Comparison of ENCODE assay signal across 10 mouse cellular contexts in the genomic region with DNA sequence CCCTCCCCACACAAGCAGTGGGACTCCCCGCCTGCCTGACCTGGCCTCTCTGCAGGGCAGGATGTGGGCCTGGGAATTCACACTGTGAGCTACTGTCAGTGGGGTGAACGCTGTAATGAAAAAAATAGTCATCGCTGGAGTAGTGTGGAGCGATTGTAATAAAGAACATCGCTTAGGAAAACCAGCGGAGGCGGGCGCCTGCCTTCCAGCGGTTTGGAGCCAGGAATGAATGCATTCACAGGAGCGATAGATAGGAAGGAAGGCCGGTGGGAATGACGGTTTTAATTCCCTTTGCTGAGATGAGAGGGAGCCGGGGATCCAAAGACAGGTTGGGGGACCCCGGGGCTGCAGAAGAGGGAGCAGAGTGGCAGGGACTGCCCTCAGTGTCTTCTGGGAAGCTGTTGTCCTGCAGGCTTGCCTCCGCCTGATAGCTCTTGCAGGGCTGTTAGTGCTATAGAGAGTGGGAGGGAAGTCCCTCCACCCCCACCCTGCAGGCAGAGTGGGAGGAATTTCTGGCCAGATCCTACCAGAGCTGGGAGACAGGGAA. TPM values are rescaled to one million over a fixed set of nuclear protein-coding genes. Genes with fewer than 3 reads are reported as not detected.
A peak's percentile ranks its signal among the peaks of the same experiment; 100 is the strongest.
DNase-seq lines count a peak whose midpoint lies in the region; ATAC-seq and TF ChIP-seq lines count a peak whose summit lies in the region.
"Had no signal": no experiment of that assay in that cellular context is flagged by ENCODE, and none has a peak within 500 bp of the region (broad histone marks: within the 10 kb centered on the region; RNA-seq: fewer than 3 reads in every experiment).

No protein-coding gene starts in this region.

- H3K4me2 ChIP-seq in hindbrain, embryonic 11.5 days (replicated peaks; ENCODE audit: low read depth, low read length), result no peak overlapping the region
- peak overlapping the region; percentile 25; the same call in 1 of the 2 replicates for H3K4me2 ChIP-seq in embryonic facial prominence, embryonic 12.5 days (replicated peaks)
- peak overlapping the region; percentile 23 for H3K4me2 ChIP-seq in heart, postnatal 0 days (ENCODE audit: low read depth, low read length)
- peak overlapping the region; percentile 10; the same call in 1 of the 2 replicates for H3K4me2 ChIP-seq in limb, embryonic 15.5 days

- H3K9me3 ChIP-seq in hindbrain, embryonic 10.5 days, result no peaks in the 10 kb centered on the region
- no peaks in the 10 kb centered on the region for H3K9me3 ChIP-seq in hindbrain, embryonic 11.5 days (ENCODE audit: control insufficient read depth, low read length)
- H3K9me3 ChIP-seq in embryonic facial prominence, embryonic 12.5 days, result no peaks in the 10 kb centered on the region
- no peaks in the 10 kb centered on the region for H3K9me3 ChIP-seq in heart, postnatal 0 days (replicated peaks; ENCODE audit: control insufficient read depth, low read length)
- no peaks in the 10 kb centered on the region for H3K9me3 ChIP-seq in limb, embryonic 15.5 days

- no peaks in the 10 kb centered on the region; the same call in 1 of the 2 replicates for H3K27me3 ChIP-seq in hindbrain, embryonic 10.5 days (ENCODE audit: insufficient read depth, poor library complexity, severe bottlenecking)
- H3K27me3 ChIP-seq in hindbrain, embryonic 11.5 days (ENCODE audit: control insufficient read depth, insufficient read depth, low read length), result no peaks in the 10 kb centered on the region
- no peaks in the 10 kb centered on the region for H3K27me3 ChIP-seq in embryonic facial prominence, embryonic 12.5 days
- no peaks in the 10 kb centered on the region for H3K27me3 ChIP-seq in heart, postnatal 0 days (ENCODE audit: control insufficient read depth, insufficient read depth, low read length)
- no peaks in the 10 kb centered on the region for H3K27me3 ChIP-seq in limb, embryonic 15.5 days
- H3K27me3 ChIP-seq in thymus, adult 2 months (ENCODE audit: control insufficient read depth, insufficient read depth, low read length), result no peaks in the 10 kb centered on the region

- TF ChIP-seq EP300 in heart, postnatal 0 days (IDR thresholded peaks at IDR 0.05; ENCODE audit: low read depth), result no peak

- no peak for ATAC-seq in hindbrain, embryonic 11.5 days (ENCODE audit: low FRiP score)
- no peak for ATAC-seq in embryonic facial prominence, embryonic 12.5 days (ENCODE audit: insufficient number of reproducible peaks, insufficient read depth, low FRiP score, low TSS enrichment)
- peak; percentile 30; the same call in 1 of the 2 replicates for ATAC-seq in heart, postnatal 0 days (ENCODE audit: insufficient read depth, low read depth)
- ATAC-seq in limb, embryonic 15.5 days (ENCODE audit: insufficient number of reproducible peaks, low FRiP score, low TSS enrichment, low read depth), result no peak

- TF ChIP-seq POLR2A in thymus, adult 2 months (IDR thresholded peaks at IDR 0.05; ENCODE audit: control insufficient read depth, extremely low read depth, insufficient read depth, low read length, poor library complexity), result no peak

- no peak overlapping the region for H3K9ac ChIP-seq in hindbrain, embryonic 11.5 days (ENCODE audit: low read depth, low read length)
- no peak overlapping the region for H3K9ac ChIP-seq in embryonic facial prominence, embryonic 12.5 days
- H3K9ac ChIP-seq in heart, postnatal 0 days (replicated peaks; ENCODE audit: low read depth, low read length), result no peak overlapping the region
- H3K9ac ChIP-seq in limb, embryonic 15.5 days, result no peak overlapping the region
- H3K9ac ChIP-seq: liver, embryonic 14.5 days had no signal

- H3K4me3 ChIP-seq in hindbrain, embryonic 10.5 days, result peak overlapping the region; percentile 16; the same call in 1 of the 2 replicates
- no peak overlapping the region for H3K4me3 ChIP-seq in hindbrain, embryonic 11.5 days (ENCODE audit: low read depth, low read length)
- H3K4me3 ChIP-seq in embryonic facial prominence, embryonic 12.5 days, result no peak overlapping the region
- H3K4me3 ChIP-seq in heart, postnatal 0 days (ENCODE audit: low read depth, low read length), result no peak overlapping the region
- no peak overlapping the region for H3K4me3 ChIP-seq in limb, embryonic 15.5 days
- H3K4me3 ChIP-seq in thymus, adult 2 months (ENCODE audit: control insufficient read depth, insufficient read depth, low read length), result no peak overlapping the region

- no peak for DNase-seq in hindbrain, embryonic 10.5 days (ENCODE audit: low spot score)
- no peak for DNase-seq in hindbrain, embryonic 11.5 days (ENCODE audit: low spot score)
- DNase-seq in heart, postnatal 0 days (ENCODE audit: low spot score), result peak; percentile 35
- no peak for DNase-seq in thymus, adult 2 months
- DNase-seq in cerebellum, adult 18-20 months, result no peak
- no peak for DNase-seq in embryo, embryonic 10 days (ENCODE audit: low spot score)

- peaks cover 18% of the 10 kb centered on the region for H3K4me1 ChIP-seq in hindbrain, embryonic 10.5 days (replicated peaks)
- H3K4me1 ChIP-seq in hindbrain, embryonic 11.5 days (replicated peaks; ENCODE audit: control insufficient read depth, insufficient read depth, low read length), result no peaks in the 10 kb centered on the region
- H3K4me1 ChIP-seq in embryonic facial prominence, embryonic 12.5 days, result no peaks in the 10 kb centered on the region; the same call in 1 of the 2 replicates
- H3K4me1 ChIP-seq in heart, postnatal 0 days (ENCODE audit: control insufficient read depth, insufficient read depth), result peaks cover 11% of the 10 kb centered on the region; the same call in 1 of the 2 replicates
- H3K4me1 ChIP-seq in limb, embryonic 15.5 days, result peaks cover 10% of the 10 kb centered on the region; the same call in 1 of the 2 replicates
- H3K4me1 ChIP-seq in thymus, adult 2 months (replicated peaks; ENCODE audit: control insufficient read depth, insufficient read depth, low read length), result no peaks in the 10 kb centered on the region

- H3K27ac ChIP-seq in hindbrain, embryonic 10.5 days, result peak overlapping the region; percentile 66
- no peak overlapping the region for H3K27ac ChIP-seq in hindbrain, embryonic 11.5 days (ENCODE audit: low read depth, low read length)
- no peak overlapping the region for H3K27ac ChIP-seq in embryonic facial prominence, embryonic 12.5 days
- peak overlapping the region; percentile 59 for H3K27ac ChIP-seq in heart, postnatal 0 days (ENCODE audit: low read depth)
- H3K27ac ChIP-seq in limb, embryonic 15.5 days, result peak overlapping the region; percentile 55
- no peak overlapping the region for H3K27ac ChIP-seq in thymus, adult 2 months (ENCODE audit: control insufficient read depth, insufficient read depth, low read length)
- H3K27ac ChIP-seq: liver, embryonic 14.5 days had no signal

- TF ChIP-seq CTCF in heart, postnatal 0 days (IDR thresholded peaks at IDR 0.05; ENCODE audit: low read depth), result no peak
- TF ChIP-seq CTCF in thymus, adult 2 months (IDR thresholded peaks at IDR 0.05; ENCODE audit: borderline replicate concordance, control insufficient read depth, extremely low read depth, insufficient read depth, low read length, poor library complexity), result no peak

- peaks cover 13% of the 10 kb centered on the region; the same call in 1 of the 2 replicates for H3K36me3 ChIP-seq in hindbrain, embryonic 10.5 days
- H3K36me3 ChIP-seq in hindbrain, embryonic 11.5 days (ENCODE audit: control insufficient read depth, insufficient read depth, low read length), result no peaks in the 10 kb centered on the region
- no peaks in the 10 kb centered on the region for H3K36me3 ChIP-seq in embryonic facial prominence, embryonic 12.5 days
- no peaks in the 10 kb centered on the region for H3K36me3 ChIP-seq in heart, postnatal 0 days (replicated peaks; ENCODE audit: control insufficient read depth, insufficient read depth, low read length)
- no peaks in the 10 kb centered on the region for H3K36me3 ChIP-seq in limb, embryonic 15.5 days
- H3K36me3 ChIP-seq in thymus, adult 2 months (ENCODE audit: control insufficient read depth, insufficient read depth, low read length), result no peaks in the 10 kb centered on the region

- 20% methylated on average over 15 of the region's 15 CpGs for WGBS in hindbrain, embryonic 10.5 days
- WGBS in hindbrain, embryonic 11.5 days, result 23% methylated on average over 15 of the region's 15 CpGs
- 23% methylated on average over 15 of the region's 15 CpGs for WGBS in embryonic facial prominence, embryonic 12.5 days
- WGBS in heart, postnatal 0 days, result 17% methylated on average over 15 of the region's 15 CpGs
- 21% methylated on average over 15 of the region's 15 CpGs for WGBS in limb, embryonic 15.5 days
- 47% methylated on average over 15 of the region's 15 CpGs for WGBS in thymus, adult 2 months

RNA-seq across cellular contexts. Expression of a gene that starts 56.8 kb away (rescaled TPM):
- polyA plus RNA-seq in hindbrain, embryonic 10.5 days (2016; fragmentation: Nextera tagmentation; extraction: Ambion mirVana), result 17.7 and 18.9 TPM in 2 replicates
- 8.6 and 9.1 TPM in 2 replicates for polyA plus RNA-seq in hindbrain, embryonic 11.5 days (2014; fragmentation: Nextera tagmentation; extraction: Ambion mirVana)
- polyA plus RNA-seq in embryonic facial prominence, embryonic 12.5 days (2016; fragmentation: Nextera tagmentation; extraction: Ambion mirVana), result 14.3 and 14.7 TPM in 2 replicates
- total RNA-seq in heart, postnatal 0 days (2014; rRNA removed; ENCODE audit: low replicate concordance), result 4.1 and 12.1 TPM in 2 replicates
- polyA plus RNA-seq in heart, postnatal 0 days (2015; fragmentation: Nextera tagmentation; extraction: Ambion mirVana), result 3.5 and 3.9 TPM in 2 replicates
- polyA plus RNA-seq in limb, embryonic 15.5 days (2015; fragmentation: Nextera tagmentation; extraction: Ambion mirVana), result 23.5 and 24.9 TPM in 2 replicates
- 0.98 and 1.1 TPM in 2 replicates for polyA plus RNA-seq in thymus, adult 2 months (2012; rRNA removed)
- polyA plus RNA-seq: C2C12 had no signal

Comparison
In these comparisons a context has a peak if more than half of its experiments do, and no peak if none do; other contexts are left out.
1. H3K27ac ChIP-seq: peak in hindbrain, embryonic 10.5 days (single experiment), heart, postnatal 0 days (single experiment) and limb, embryonic 15.5 days (single experiment); none in hindbrain, embryonic 11.5 days (single experiment), embryonic facial prominence, embryonic 12.5 days (single experiment) and thymus, adult 2 months (single experiment).